Mouse (Mus musculus): ENCODE data around the gene Bicd1.

DNA sequence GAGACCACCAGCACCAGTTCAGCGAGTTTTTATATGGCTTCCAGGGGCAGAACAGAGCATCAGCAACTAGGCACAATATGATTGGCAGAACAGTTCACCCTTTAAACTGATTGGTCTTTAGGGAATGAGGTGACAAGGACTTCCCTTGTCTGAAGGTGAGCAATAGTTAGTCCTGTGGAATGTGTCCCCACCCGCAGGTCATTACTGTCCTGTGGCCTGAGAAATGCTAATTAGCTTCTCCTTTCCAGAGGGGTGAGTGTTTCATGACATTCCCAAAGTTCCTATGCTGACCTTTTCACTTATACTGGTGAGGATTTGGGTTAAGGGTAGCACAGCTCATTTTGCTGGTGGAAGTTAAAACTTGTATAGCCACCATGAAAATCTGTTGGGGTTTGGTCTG lies 25.2 kb upstream of the Bicd1 start:
- TF ChIP-seq CTCF (IDR thresholded peaks at IDR 0.05; ENCODE audit: control insufficient read depth, insufficient read depth, low read length) (no peak), POLR2A (IDR thresholded peaks at IDR 0.05; ENCODE audit: borderline replicate concordance, control insufficient read depth, low read depth, low read length) (no peak)

All from bone marrow, adult 2 months (tissue).